Mouse (Mus musculus): ENCODE results near the gene Selplg. TPM values are rescaled to one million over a fixed set of nuclear protein-coding genes. Genes with fewer than 3 reads are reported as not detected.
A peak's percentile ranks its signal among the peaks of the same experiment; 100 is the strongest.

The Selplg gene
- polyA plus RNA-seq, 1 experiment = 20.5 TPM

GRCm38 (mm10) chr5:113806414-113806813 lies 26.0 kb downstream of the Selplg start:
- TF ChIP-seq CTCF (conservative IDR thresholded peaks at IDR 0.05; ENCODE audit: insufficient read depth, insufficient read length, low read depth, low read length) = no peak
- TF ChIP-seq POLR2A (IDR thresholded peaks at IDR 0.05; ENCODE audit: low read depth, low read length) = no peak
- Histone ChIP-seq H3K4me3 (ENCODE audit: insufficient read depth, low read depth, low read length) (no peak overlapping the region), H3K4me1 (ENCODE audit: control insufficient read depth, insufficient read depth, low read length) (no peaks in the 10 kb centered on the region), H3K27ac (ENCODE audit: insufficient read depth, low read depth, low read length) (no peak overlapping the region), H3K27me3 (replicated peaks; ENCODE audit: control insufficient read depth, insufficient read depth, low read length) (no peaks in the 10 kb centered on the region), H3K36me3 (ENCODE audit: control insufficient read depth, insufficient read depth, low read length) (no peaks in the 10 kb centered on the region)
- no peak for DNase-seq
- 20% methylated on average over 10 of the region's 10 CpGs for WGBS

GRCm38 (mm10) chr5:113805301-113805700 lies 27.1 kb downstream of the Selplg start:
- Histone ChIP-seq H3K36me3 (ENCODE audit: control insufficient read depth, insufficient read depth, low read length) (no peaks in the 10 kb centered on the region), H3K27ac (ENCODE audit: insufficient read depth, low read depth, low read length) (no peak overlapping the region), H3K4me3 (ENCODE audit: insufficient read depth, low read depth, low read length) (no peak overlapping the region), H3K27me3 (replicated peaks; ENCODE audit: control insufficient read depth, insufficient read depth, low read length) (no peaks in the 10 kb centered on the region), H3K4me1 (ENCODE audit: control insufficient read depth, insufficient read depth, low read length) (no peaks in the 10 kb centered on the region)
- DNase-seq = no peak
- WGBS = 82% methylated on average over 9 of the region's 9 CpGs
- no peak for TF ChIP-seq POLR2A (IDR thresholded peaks at IDR 0.05; ENCODE audit: low read depth, low read length)
- no peak for TF ChIP-seq CTCF (conservative IDR thresholded peaks at IDR 0.05; ENCODE audit: insufficient read depth, insufficient read length, low read depth, low read length)

DNA sequence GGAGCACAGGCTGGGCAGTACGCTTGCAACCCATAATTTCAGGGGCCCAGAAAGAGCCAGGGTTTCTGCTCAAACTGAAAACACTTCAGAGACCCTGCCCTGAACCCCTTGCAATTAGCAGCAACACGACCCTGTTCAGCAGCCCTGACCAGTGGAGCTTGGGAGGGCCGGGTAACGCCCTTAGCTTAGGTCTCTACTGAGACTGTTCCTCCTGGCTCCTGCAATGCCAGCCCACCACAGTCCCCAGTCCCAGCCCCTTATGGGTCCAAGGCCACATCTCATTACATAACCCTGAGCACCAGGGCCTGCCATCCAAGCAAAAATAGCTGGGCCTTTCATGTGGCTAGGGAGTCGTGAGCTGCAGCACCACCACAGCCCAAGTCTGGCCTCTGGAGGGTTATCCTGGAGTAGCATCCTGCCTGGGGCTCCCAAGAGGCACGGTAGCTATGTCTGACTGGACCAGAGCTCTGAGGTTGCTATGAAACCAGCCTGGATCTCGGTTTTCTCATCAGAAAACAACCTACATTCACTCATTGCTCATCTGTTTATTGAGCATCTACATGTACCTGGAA lies 28.0 kb downstream of the Selplg start:
- 53% methylated on average over 7 of the region's 7 CpGs for WGBS
- no peak for DNase-seq
- Histone ChIP-seq H3K27me3 (replicated peaks; ENCODE audit: control insufficient read depth, insufficient read depth, low read length) (no peaks in the 10 kb centered on the region), H3K27ac (ENCODE audit: insufficient read depth, low read depth, low read length) (no peak overlapping the region), H3K4me1 (ENCODE audit: control insufficient read depth, insufficient read depth, low read length) (no peaks in the 10 kb centered on the region), H3K4me3 (ENCODE audit: insufficient read depth, low read depth, low read length) (no peak overlapping the region), H3K36me3 (ENCODE audit: control insufficient read depth, insufficient read depth, low read length) (no peaks in the 10 kb centered on the region)
- no peak for TF ChIP-seq POLR2A (IDR thresholded peaks at IDR 0.05; ENCODE audit: low read depth, low read length)

GRCm38 (mm10) chr5:113800280-113800679 lies 32.2 kb downstream of the Selplg start, which contains the start of gene Tmem119:
Gene Tmem119, minus strand, starts transcription at chr5:113800516.
- H3K36me3 ChIP-seq (ENCODE audit: control insufficient read depth, insufficient read depth, low read length) = no peaks in the 10 kb centered on the region
- no peaks in the 10 kb centered on the region for H3K4me1 ChIP-seq (ENCODE audit: control insufficient read depth, insufficient read depth, low read length)
- peak; percentile 62 for DNase-seq
- H3K27ac ChIP-seq (ENCODE audit: insufficient read depth, low read depth, low read length) = peak within 1 kb of the TSS; percentile 40
- 1% methylated on average over 11 of the region's 11 CpGs for WGBS
- H3K4me3 ChIP-seq (ENCODE audit: insufficient read depth, low read depth, low read length) = peak within 1 kb of the TSS; percentile 65
- H3K27me3 ChIP-seq (replicated peaks; ENCODE audit: control insufficient read depth, insufficient read depth, low read length) = no peaks in the 10 kb centered on the region
- TF ChIP-seq CTCF (conservative IDR thresholded peaks at IDR 0.05; ENCODE audit: insufficient read depth, insufficient read length, low read depth, low read length) (no peak), POLR2A (IDR thresholded peaks at IDR 0.05; ENCODE audit: low read depth, low read length) (peak; percentile 45)

GRCm38 (mm10) chr5:113799691-113800090 lies 32.8 kb downstream of the Selplg start:
- no peaks in the 10 kb centered on the region for H3K36me3 ChIP-seq (ENCODE audit: control insufficient read depth, insufficient read depth, low read length)
- TF ChIP-seq CTCF (conservative IDR thresholded peaks at IDR 0.05; ENCODE audit: insufficient read depth, insufficient read length, low read depth, low read length) (no peak), POLR2A (IDR thresholded peaks at IDR 0.05; ENCODE audit: low read depth, low read length) (no peak)
- H3K27me3 ChIP-seq (replicated peaks; ENCODE audit: control insufficient read depth, insufficient read depth, low read length) = no peaks in the 10 kb centered on the region
- no peaks in the 10 kb centered on the region for H3K4me1 ChIP-seq (ENCODE audit: control insufficient read depth, insufficient read depth, low read length)
- no peak for DNase-seq
- H3K4me3 ChIP-seq (ENCODE audit: insufficient read depth, low read depth, low read length) = peak overlapping the region; percentile 65
- H3K27ac ChIP-seq (ENCODE audit: insufficient read depth, low read depth, low read length) = peak overlapping the region; percentile 40
- WGBS = 48% methylated on average over 5 of the region's 5 CpGs

- no peak for TF ChIP-seq POLR2A (IDR thresholded peaks at IDR 0.05; ENCODE audit: low read depth, low read length)
- no peak for TF ChIP-seq CTCF (conservative IDR thresholded peaks at IDR 0.05; ENCODE audit: insufficient read depth, insufficient read length, low read depth, low read length)
- Histone ChIP-seq H3K4me1 (ENCODE audit: control insufficient read depth, insufficient read depth, low read length) (no peaks in the 10 kb centered on the region), H3K36me3 (ENCODE audit: control insufficient read depth, insufficient read depth, low read length) (no peaks in the 10 kb centered on the region), H3K27me3 (replicated peaks; ENCODE audit: control insufficient read depth, insufficient read depth, low read length) (no peaks in the 10 kb centered on the region), H3K4me3 (ENCODE audit: insufficient read depth, low read depth, low read length) (peak overlapping the region; percentile 65; the same call in 1 of the 2 replicates), H3K27ac (ENCODE audit: insufficient read depth, low read depth, low read length) (no peak overlapping the region)
- 69% methylated on average over 9 of the region's 9 CpGs for WGBS
- DNase-seq = no peak
These were observed 33.9 kb downstream of the Selplg start for GRCm38 (mm10) chr5:113798525-113798924.

GRCm38 (mm10) chr5:113797149-113797882 lies 35.1 kb downstream of the Selplg start:
- no peak for TF ChIP-seq POLR2A (IDR thresholded peaks at IDR 0.05; ENCODE audit: low read depth, low read length)
- no peak for TF ChIP-seq CTCF (conservative IDR thresholded peaks at IDR 0.05; ENCODE audit: insufficient read depth, insufficient read length, low read depth, low read length)
- no peak overlapping the region; the same call in 1 of the 2 replicates for H3K4me3 ChIP-seq (ENCODE audit: insufficient read depth, low read depth, low read length)

More at GRCm38 (mm10) chr5:113797149-113797882, 35.1 kb downstream of the Selplg start:
- 22% methylated on average over 19 of the region's 19 CpGs for WGBS
- no peak overlapping the region for H3K27ac ChIP-seq (ENCODE audit: insufficient read depth, low read depth, low read length)
- H3K4me1 ChIP-seq (ENCODE audit: control insufficient read depth, insufficient read depth, low read length) = no peaks in the 10 kb centered on the region
- no peak for DNase-seq
- no peaks in the 10 kb centered on the region for H3K27me3 ChIP-seq (replicated peaks; ENCODE audit: control insufficient read depth, insufficient read depth, low read length)
- no peaks in the 10 kb centered on the region for H3K36me3 ChIP-seq (ENCODE audit: control insufficient read depth, insufficient read depth, low read length)

All from kidney, adult 2 months (tissue).